Mouse (Mus musculus) testis, postnatal 14 days (tissue): ENCODE data around the gene 1110051M20Rik.

Experiments used
- DNase-seq: peaks from one replicate; pipeline ENCODE4 v3.0.0; 2021; ENCODE audit warnings: low spot score

Gene 1110051M20Rik

GRCm38 (mm10) chr2:91345644-91346043 lies 98.9 kb downstream of the 1110051M20Rik start:
- no peak for DNase-seq

GRCm38 (mm10) chr2:91339591-91339990 lies 104.9 kb downstream of the 1110051M20Rik start:
- no peak for DNase-seq

GRCm38 (mm10) chr2:91335128-91335527 lies 109.4 kb downstream of the 1110051M20Rik start:
- peak; percentile 36 for DNase-seq

GRCm38 (mm10) chr2:91331051-91331843 lies 113.3 kb downstream of the 1110051M20Rik start:
- DNase-seq = no peak

GRCm38 (mm10) chr2:91329996-91330738 lies 114.3 kb downstream of the 1110051M20Rik start:
- DNase-seq = no peak

- DNase-seq = no peak
Measured at GRCm38 (mm10) chr2:91328729-91329125, 115.8 kb downstream of the 1110051M20Rik start.

- DNase-seq = no peak
Measured at GRCm38 (mm10) chr2:91327968-91328728, 116.4 kb downstream of the 1110051M20Rik start.

GRCm38 (mm10) chr2:91326746-91327350 lies 117.7 kb downstream of the 1110051M20Rik start:
- no peak for DNase-seq

GRCm38 (mm10) chr2:91324761-91325421 lies 119.6 kb downstream of the 1110051M20Rik start:
- no peak for DNase-seq

- no peak for DNase-seq
Measured at GRCm38 (mm10) chr2:91324346-91324745, 120.2 kb downstream of the 1110051M20Rik start.

GRCm38 (mm10) chr2:91322490-91322889 lies 122.0 kb downstream of the 1110051M20Rik start:
- no peak for DNase-seq

- DNase-seq = no peak
Measured at GRCm38 (mm10) chr2:91321923-91322322, 122.6 kb downstream of the 1110051M20Rik start.

GRCm38 (mm10) chr2:91320559-91321529 lies 123.7 kb downstream of the 1110051M20Rik start:
- DNase-seq = no peak

GRCm38 (mm10) chr2:91314184-91314583 lies 130.3 kb downstream of the 1110051M20Rik start:
- no peak for DNase-seq

GRCm38 (mm10) chr2:91312578-91313311 lies 131.8 kb downstream of the 1110051M20Rik start:
- peak; percentile 78 for DNase-seq

- DNase-seq = no peak
Measured at GRCm38 (mm10) chr2:91309546-91309945, 135.0 kb downstream of the 1110051M20Rik start.

- peak; percentile 27 for DNase-seq
Measured at GRCm38 (mm10) chr2:91308680-91309079, 135.8 kb downstream of the 1110051M20Rik start.

GRCm38 (mm10) chr2:91306589-91306988 lies 137.9 kb downstream of the 1110051M20Rik start:
- DNase-seq = no peak

- no peak for DNase-seq
Measured at GRCm38 (mm10) chr2:91305926-91306325, 138.6 kb downstream of the 1110051M20Rik start.
